Mouse (Mus musculus): ENCODE measurements at regions not wholly inside any gene's neighbourhood (a gene's known extent, or its start where the extent isn't known, plus 50 kb on each side); places are given as distances from the start of the nearest gene placed in this dataset.

DNA sequence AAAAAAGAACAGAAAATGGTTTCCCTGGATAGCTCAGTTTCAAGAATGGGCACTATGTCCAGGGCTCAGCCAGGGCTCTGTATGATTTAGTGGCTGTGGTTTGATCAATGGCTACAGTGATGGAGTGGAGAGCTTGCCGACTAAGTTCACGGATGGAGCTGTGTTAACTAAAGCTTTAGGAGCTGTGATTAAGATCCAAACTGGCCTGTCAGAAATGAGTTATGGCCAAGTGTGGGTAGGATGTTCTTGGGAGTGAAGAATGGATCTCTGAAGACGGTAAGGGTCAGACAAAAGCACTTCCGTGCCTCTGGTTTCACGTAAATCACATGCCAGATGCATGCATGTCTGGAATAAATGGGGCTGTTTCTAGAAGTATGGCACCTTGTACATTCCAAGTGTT, 447.9 kb upstream of the Adamts9 start:
- no peaks in the 10 kb centered on the region for H3K79me2 ChIP-seq (ENCODE audit: control insufficient read depth, insufficient read depth, low read length)
- H3K4me3 ChIP-seq (ENCODE audit: insufficient read depth, low read depth, low read length), result no peak overlapping the region
- TF ChIP-seq POLR2A (IDR thresholded peaks at IDR 0.05; ENCODE audit: extremely low read depth, insufficient read depth, low read length), result no peak
- no peak for TF ChIP-seq CTCF (IDR thresholded peaks at IDR 0.05; ENCODE audit: low read depth, low read length)
- no peaks in the 10 kb centered on the region for H3K27me3 ChIP-seq (ENCODE audit: control insufficient read depth, insufficient read depth, low read length)
- H3K9ac ChIP-seq (ENCODE audit: low read depth, low read length), result no peak overlapping the region
- WGBS, result 89% methylated on average over 5 of the region's 5 CpGs
- no peaks in the 10 kb centered on the region for H3K4me1 ChIP-seq (ENCODE audit: control insufficient read depth, insufficient read depth, low read length)
- no peak overlapping the region for H3K27ac ChIP-seq (replicated peaks; ENCODE audit: insufficient read depth, low read depth, low read length)
- H3K36me3 ChIP-seq (ENCODE audit: control insufficient read depth, insufficient read depth, low read length), result no peaks in the 10 kb centered on the region
- no peak for DNase-seq (ENCODE audit: extremely low read depth, low read depth, low spot score)

DNA sequence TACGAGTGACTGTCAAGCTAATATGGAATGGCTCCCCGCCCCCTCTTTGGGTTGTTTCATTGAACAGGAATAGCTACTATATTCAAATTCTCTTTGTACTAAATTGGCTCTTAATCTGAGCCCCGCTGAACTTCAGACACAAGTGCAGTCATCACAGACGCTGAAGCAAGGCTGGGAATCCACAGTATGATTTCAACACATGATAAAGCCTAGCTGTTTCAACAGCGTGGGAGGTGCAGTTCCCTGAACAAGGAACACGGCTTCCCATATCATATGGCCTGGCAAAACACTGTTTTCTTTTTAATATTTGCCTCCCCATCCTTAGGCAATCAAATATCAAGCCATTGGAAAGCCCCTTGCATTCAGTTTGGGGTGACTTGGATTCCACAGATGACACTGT, 428.0 kb upstream of the Adamts9 start:
- Histone ChIP-seq H3K79me2 (ENCODE audit: control insufficient read depth, insufficient read depth, low read length) (no peaks in the 10 kb centered on the region), H3K4me1 (ENCODE audit: control insufficient read depth, insufficient read depth, low read length) (no peaks in the 10 kb centered on the region), H3K4me3 (ENCODE audit: insufficient read depth, low read depth, low read length) (no peak overlapping the region), H3K27me3 (ENCODE audit: control insufficient read depth, insufficient read depth, low read length) (no peaks in the 10 kb centered on the region), H3K9ac (ENCODE audit: low read depth, low read length) (no peak overlapping the region), H3K36me3 (ENCODE audit: control insufficient read depth, insufficient read depth, low read length) (no peaks in the 10 kb centered on the region), H3K27ac (replicated peaks; ENCODE audit: insufficient read depth, low read depth, low read length) (no peak overlapping the region)
- 81% methylated on average over 6 of the region's 6 CpGs for WGBS
- TF ChIP-seq CTCF (IDR thresholded peaks at IDR 0.05; ENCODE audit: low read depth, low read length) (no peak), POLR2A (IDR thresholded peaks at IDR 0.05; ENCODE audit: extremely low read depth, insufficient read depth, low read length) (no peak)
- DNase-seq (ENCODE audit: extremely low read depth, low read depth, low spot score), result no peak

DNA sequence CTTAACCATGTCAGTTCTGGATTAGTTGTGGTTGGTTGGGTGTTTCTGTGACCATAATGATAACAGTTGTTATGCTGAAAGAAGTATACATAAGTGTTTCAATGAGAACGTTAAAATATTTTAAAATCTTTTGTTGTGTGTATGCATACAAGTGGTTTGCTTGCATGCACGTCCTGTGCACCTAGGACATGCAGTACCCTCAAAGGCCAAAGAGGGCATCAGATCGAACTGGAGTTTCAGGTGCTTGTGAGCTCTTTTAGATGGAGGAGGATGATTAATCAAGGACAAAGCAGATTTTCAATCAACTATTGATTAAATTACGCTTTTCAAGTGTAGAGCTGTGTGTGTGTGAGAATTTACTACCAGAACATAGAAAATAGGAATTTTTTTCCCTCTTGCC, 420.6 kb upstream of the Adamts9 start:
- Histone ChIP-seq H3K4me3 (ENCODE audit: insufficient read depth, low read depth, low read length) (no peak overlapping the region), H3K9ac (ENCODE audit: low read depth, low read length) (no peak overlapping the region), H3K79me2 (ENCODE audit: control insufficient read depth, insufficient read depth, low read length) (no peaks in the 10 kb centered on the region), H3K36me3 (ENCODE audit: control insufficient read depth, insufficient read depth, low read length) (no peaks in the 10 kb centered on the region), H3K27me3 (ENCODE audit: control insufficient read depth, insufficient read depth, low read length) (no peaks in the 10 kb centered on the region), H3K4me1 (ENCODE audit: control insufficient read depth, insufficient read depth, low read length) (no peaks in the 10 kb centered on the region), H3K27ac (replicated peaks; ENCODE audit: insufficient read depth, low read depth, low read length) (no peak overlapping the region)
- WGBS, result 70% methylated on average over 4 of the region's 4 CpGs
- no peak for DNase-seq (ENCODE audit: extremely low read depth, low read depth, low spot score)
- TF ChIP-seq POLR2A (IDR thresholded peaks at IDR 0.05; ENCODE audit: extremely low read depth, insufficient read depth, low read length) (no peak), CTCF (IDR thresholded peaks at IDR 0.05; ENCODE audit: low read depth, low read length) (no peak)

DNA sequence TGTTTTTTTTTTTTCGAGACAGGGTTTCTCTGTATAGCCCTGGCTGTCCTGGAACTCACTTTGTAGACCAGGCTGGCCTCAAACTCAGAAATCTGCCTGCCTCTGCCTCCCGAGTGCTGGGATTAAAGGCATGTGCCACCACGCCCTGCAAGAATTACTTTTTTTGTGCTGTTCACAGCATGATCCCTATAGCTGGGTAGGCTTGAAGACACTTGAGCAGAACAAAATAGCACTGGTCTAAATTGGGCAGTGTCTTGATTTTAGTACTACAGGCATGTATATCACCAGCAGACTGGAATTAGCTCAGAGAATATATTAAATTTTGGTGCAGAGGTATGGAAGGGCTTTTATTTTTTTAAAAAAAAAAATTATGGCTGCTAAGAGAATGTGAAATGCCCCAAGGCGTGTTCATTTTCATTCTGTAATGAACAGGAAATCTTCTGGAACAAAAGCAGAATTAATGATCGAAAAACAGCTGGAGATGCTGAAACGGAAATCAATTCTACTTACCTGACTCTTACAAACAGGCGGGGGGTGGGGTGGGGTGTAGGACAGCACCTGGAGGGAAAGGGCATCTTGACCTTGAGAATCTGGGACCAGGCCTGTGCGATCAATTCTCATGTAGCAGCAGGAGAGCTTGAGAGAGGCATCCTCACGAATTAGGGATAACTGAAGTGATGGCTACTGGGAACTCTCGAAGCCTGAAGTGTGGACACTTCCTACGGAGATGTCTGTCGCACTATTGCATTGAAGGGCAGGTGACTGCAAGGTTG, 410.2 kb upstream of the Adamts9 start:
- TF ChIP-seq POLR2A (IDR thresholded peaks at IDR 0.05; ENCODE audit: extremely low read depth, insufficient read depth, low read length) (no peak), CTCF (IDR thresholded peaks at IDR 0.05; ENCODE audit: low read depth, low read length) (no peak)
- no peaks in the 10 kb centered on the region for H3K36me3 ChIP-seq (ENCODE audit: control insufficient read depth, insufficient read depth, low read length)
- H3K79me2 ChIP-seq (ENCODE audit: control insufficient read depth, insufficient read depth, low read length), result no peaks in the 10 kb centered on the region
- no peak overlapping the region for H3K27ac ChIP-seq (replicated peaks; ENCODE audit: insufficient read depth, low read depth, low read length)
- no peaks in the 10 kb centered on the region for H3K4me1 ChIP-seq (ENCODE audit: control insufficient read depth, insufficient read depth, low read length)
- DNase-seq (ENCODE audit: extremely low read depth, low read depth, low spot score), result no peak
- H3K27me3 ChIP-seq (ENCODE audit: control insufficient read depth, insufficient read depth, low read length), result no peaks in the 10 kb centered on the region
- no peak overlapping the region for H3K9ac ChIP-seq (ENCODE audit: low read depth, low read length)
- H3K4me3 ChIP-seq (ENCODE audit: insufficient read depth, low read depth, low read length), result no peak overlapping the region
- WGBS, result 81% methylated on average over 12 of the region's 12 CpGs

DNA sequence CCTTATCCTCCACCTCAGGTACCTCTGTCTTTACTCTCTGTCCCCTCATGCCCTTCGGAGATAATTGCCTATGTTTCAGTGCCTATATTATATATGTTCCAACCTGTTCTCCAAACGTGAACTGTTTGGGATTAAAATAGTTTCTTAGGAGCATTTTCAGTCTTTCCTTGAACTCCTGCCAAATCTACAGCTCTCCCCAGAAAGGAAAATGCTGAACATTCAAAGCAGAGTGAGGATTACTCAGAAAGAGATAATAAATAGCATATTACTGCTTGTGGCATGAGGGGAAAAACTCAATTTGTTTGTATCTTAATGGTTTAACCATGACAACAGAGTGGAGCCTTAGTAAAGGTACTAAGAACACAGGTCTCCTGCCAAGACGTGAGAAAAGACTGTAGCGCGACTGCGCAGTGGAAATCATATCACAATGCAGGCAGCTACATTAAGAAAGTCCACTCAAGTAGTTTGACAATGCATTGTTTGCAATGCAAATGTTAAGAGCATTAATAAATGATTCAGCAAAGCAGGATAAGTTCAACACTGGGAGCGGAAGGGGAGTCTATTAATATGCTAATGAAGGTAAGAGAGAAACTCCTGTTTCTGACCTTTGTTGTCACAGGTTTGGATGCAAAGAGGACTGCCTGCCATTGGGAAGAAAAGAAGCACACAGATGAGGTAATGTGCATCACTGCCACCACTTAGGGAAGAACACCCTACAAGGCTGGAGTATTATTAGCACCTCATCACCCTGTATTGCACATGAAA, 406.8 kb upstream of the Adamts9 start:
- H3K36me3 ChIP-seq (ENCODE audit: control insufficient read depth, insufficient read depth, low read length), result no peaks in the 10 kb centered on the region
- no peak overlapping the region for H3K27ac ChIP-seq (replicated peaks; ENCODE audit: insufficient read depth, low read depth, low read length)
- H3K4me1 ChIP-seq (ENCODE audit: control insufficient read depth, insufficient read depth, low read length), result no peaks in the 10 kb centered on the region
- no peaks in the 10 kb centered on the region for H3K79me2 ChIP-seq (ENCODE audit: control insufficient read depth, insufficient read depth, low read length)
- no peak for DNase-seq (ENCODE audit: extremely low read depth, low read depth, low spot score)
- H3K9ac ChIP-seq (ENCODE audit: low read depth, low read length), result no peak overlapping the region
- whole genome bisulfite sequencing, result 70% methylated on average over 7 of the region's 7 CpGs
- TF ChIP-seq POLR2A (IDR thresholded peaks at IDR 0.05; ENCODE audit: extremely low read depth, insufficient read depth, low read length) (no peak), CTCF (IDR thresholded peaks at IDR 0.05; ENCODE audit: low read depth, low read length) (no peak)
- H3K27me3 ChIP-seq (ENCODE audit: control insufficient read depth, insufficient read depth, low read length), result no peaks in the 10 kb centered on the region
- H3K4me3 ChIP-seq (ENCODE audit: insufficient read depth, low read depth, low read length), result no peak overlapping the region

DNA sequence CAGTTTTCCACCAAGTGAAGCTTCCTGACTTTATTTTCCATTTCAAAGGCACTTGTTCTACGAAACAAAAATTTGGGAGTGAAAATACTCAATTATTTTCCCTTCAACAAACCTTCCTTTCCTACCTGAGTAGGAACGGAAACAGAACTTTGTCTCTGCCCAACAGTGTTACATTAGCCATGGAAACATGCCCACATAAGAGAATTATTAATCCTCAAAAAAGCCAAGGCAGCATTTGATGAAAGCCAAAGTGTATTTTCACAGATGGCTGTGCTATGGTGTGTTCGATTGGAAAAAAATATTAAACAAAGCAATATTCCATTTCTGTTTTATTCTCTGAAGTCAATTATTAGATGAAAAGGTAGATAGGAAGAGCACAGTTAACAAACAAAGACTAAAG, 404.8 kb upstream of the Adamts9 start:
- no peak overlapping the region for H3K27ac ChIP-seq (replicated peaks; ENCODE audit: insufficient read depth, low read depth, low read length)
- 65% methylated on average over 3 of the region's 3 CpGs for WGBS
- no peaks in the 10 kb centered on the region for H3K79me2 ChIP-seq (ENCODE audit: control insufficient read depth, insufficient read depth, low read length)
- no peak overlapping the region for H3K4me3 ChIP-seq (ENCODE audit: insufficient read depth, low read depth, low read length)
- DNase-seq (ENCODE audit: extremely low read depth, low read depth, low spot score), result peak; percentile 45
- H3K27me3 ChIP-seq (ENCODE audit: control insufficient read depth, insufficient read depth, low read length), result no peaks in the 10 kb centered on the region
- TF ChIP-seq POLR2A (IDR thresholded peaks at IDR 0.05; ENCODE audit: extremely low read depth, insufficient read depth, low read length) (no peak), CTCF (IDR thresholded peaks at IDR 0.05; ENCODE audit: low read depth, low read length) (no peak)
- H3K9ac ChIP-seq (ENCODE audit: low read depth, low read length), result no peak overlapping the region
- H3K4me1 ChIP-seq (ENCODE audit: control insufficient read depth, insufficient read depth, low read length), result no peaks in the 10 kb centered on the region
- H3K36me3 ChIP-seq (ENCODE audit: control insufficient read depth, insufficient read depth, low read length), result no peaks in the 10 kb centered on the region

Measured in liver, adult 2 months (tissue).